Mouse (Mus musculus): ENCODE data around the gene Bsg.
A peak's percentile ranks its signal among the peaks of the same experiment; 100 is the strongest.

Bsg gene

DNA sequence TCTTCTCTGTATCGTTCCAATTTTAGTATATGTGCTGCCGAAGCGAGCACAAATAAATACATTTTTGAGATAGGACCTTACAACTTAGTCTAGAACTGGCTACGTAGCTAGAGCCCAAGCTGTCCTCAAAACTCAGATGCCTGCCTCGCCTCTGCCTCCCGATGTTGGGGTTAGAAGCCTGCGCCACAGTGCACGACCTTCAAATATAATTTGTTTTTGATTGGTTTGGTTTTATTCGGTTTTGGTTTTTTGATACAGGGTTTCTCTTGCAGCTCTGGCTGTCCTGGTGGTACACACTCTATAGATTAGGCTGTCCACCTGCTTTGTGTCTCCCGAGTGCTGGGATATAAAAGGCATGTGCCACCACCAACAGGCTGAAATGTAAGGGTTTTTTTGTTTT, 750 bp upstream of the Bsg start:
- DNase-seq (ENCODE audit: low read depth, low spot score): no peak

DNA sequence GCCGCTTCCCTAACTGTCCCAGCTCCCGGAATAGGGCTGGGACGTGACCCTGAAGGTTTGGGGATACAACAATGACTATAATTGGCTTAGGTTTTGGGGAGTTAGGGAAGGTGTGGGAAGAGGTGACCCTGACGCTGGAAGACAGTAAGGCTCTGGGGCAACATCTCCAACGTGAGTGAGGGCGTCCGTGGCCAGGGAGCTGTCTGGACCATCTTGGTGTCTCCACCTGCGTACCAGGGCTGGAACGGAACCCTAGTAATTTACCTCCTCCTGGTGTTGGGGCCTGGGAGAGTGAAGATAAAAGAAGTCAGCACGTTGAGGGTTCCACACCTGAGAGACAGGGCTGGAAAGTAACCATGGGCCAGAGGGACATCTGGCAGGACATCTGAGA, 674 bp downstream of the Bsg start:
- DNase-seq (ENCODE audit: low read depth, low spot score): no peak

DNA sequence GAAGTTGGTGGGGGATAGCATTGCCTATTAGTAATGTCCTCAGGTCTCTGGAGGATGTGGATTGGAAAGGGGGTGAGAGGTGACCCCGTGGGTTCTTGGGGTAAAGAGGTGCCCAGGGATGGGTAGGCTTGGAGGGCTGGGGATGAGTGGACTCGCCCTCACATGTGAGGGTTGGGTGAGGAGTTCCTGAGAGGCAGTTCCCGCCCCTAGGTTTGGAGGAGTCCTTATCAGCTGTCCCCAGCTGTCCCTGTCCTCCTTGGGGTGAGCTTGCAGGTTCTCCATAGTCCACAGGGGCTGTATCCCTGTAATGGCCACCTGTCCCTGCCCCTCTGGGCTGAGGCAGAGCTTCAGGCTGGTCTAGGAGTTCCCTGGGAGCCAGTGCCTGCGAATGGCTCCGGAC, 1.7 kb downstream of the Bsg start:
- DNase-seq (ENCODE audit: low read depth, low spot score): no peak

DNA sequence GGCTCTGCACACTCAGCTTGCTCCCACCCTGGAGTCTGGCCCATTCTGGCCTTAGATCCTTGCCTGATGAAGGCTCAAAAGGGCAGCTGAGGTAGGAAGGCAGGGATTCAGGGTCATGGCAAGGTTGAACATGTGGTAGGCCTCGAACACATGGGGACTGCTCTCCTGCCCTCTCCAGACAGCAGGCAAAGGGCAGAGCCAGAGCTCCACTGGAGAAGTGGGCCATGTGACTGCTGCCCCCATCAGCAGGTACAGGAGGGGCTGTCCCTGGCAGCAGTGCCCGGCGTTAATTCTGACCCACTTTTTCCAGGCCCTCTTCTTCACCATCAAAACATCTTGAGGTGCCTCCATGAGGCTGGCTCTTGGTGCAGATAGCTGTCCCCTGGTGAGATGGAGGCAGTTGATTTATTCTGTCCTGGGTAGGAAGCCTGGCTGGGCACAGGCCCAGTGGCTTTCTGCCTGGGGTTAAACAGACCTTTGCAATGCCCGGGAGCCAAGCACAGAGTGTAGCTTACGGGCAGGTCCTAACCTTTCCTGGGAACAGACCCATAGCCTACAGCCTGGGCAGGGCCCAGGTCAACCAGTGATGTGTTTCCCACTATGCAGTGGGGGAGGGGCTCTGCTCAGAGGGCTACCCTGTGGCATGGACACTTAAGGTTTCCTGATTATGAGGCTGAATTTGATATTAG, 2.3 kb downstream of the Bsg start:
- DNase-seq (ENCODE audit: low read depth, low spot score): no peak

DNA sequence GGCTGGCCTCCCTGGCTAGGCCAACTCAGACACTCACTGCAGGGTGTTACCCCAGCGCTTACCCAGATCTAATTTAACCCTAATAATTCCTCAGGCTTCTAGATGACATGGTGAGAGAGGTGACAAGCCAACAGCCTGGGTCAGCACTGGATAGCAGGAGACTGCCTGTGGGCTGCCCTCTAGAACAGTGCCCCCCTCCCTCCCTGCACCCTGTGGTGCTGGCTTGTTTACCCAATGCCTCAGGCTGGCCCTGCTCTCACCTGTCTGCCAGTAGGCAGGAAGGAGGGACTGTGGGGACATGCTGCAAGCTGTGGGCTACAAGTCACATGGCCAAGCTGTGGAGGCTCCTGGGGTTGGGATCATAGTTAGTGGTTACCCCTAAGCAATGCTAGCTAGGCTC, 2.9 kb downstream of the Bsg start:
- DNase-seq (ENCODE audit: low read depth, low spot score): no peak

DNA sequence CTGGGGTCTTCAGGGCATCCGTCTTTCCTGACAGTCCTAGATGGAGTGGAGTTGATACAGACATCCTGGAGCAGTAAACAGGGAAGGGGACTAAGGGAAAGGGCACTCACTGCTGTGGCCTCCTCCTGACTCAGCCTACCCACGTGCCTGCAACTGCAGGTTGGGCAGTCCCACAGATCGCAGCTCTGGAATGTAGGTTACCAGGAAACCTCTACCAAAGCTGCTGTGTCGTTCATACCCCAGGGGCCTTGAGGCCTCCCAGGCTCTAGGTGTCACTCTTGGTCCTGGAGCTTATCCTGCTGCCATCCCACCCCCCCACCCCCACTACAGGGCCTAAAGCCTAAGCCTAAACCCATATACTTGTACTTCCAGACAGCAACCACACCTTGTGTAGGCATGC, 3.5 kb downstream of the Bsg start:
- DNase-seq (ENCODE audit: low read depth, low spot score): no peak

DNA sequence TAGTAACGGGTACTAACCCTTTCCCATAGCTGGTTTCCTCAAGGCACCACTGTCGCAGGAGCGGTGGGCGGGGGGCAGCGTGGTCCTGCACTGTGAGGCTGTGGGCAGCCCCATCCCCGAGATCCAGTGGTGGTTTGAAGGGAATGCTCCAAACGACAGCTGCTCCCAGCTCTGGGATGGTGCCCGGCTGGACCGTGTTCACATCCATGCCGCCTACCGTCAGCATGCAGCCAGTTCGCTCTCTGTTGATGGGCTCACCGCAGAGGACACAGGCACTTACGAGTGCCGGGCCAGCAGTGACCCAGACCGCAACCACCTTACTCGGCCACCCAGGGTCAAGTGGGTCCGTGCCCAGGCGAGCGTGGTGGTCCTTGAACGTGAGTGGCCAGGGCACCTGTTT, 4.4 kb downstream of the Bsg start:
- DNase-seq (ENCODE audit: low read depth, low spot score): no peak

DNA sequence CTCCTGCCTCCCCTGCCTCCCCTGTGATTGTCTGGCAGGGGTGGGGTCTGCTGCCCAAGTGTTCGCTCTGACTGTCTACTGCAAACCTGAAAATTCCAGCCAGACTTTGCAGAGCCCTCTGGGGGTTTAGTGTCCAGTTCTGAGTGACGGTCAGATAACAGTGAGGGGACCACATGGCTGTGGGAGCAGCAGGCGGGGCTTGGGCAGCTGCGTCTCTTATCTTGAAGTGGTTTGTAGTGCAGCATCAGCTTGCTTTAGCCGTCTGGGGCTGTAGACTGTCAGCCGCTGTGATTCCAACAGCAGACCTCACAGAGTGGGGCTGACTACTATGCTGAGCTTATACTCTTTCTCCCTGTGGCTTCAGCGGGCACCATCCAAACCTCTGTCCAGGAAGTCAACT, 5.0 kb downstream of the Bsg start:
- no peak for DNase-seq (ENCODE audit: low read depth, low spot score)

DNA sequence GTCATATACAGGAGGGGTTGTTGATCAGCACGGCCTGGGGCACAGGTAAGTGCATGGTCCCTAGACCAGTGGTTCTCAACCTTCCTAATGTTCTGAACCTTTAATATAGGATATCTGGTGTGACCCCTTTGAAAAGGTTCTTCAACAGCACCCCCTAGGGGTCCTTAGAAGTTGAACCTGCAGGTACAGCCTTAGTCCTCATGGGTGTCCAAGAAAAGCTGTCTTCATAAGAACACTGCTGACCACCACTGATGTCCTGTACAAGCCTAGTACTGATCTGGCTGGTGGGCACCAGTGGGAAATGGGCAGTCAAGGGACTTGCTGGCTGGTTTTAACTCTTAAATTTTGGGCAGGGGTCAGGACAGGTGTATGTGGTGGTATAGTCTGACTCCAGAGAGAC, 7.7 kb downstream of the Bsg start:
- peak; percentile 71 for DNase-seq (ENCODE audit: low read depth, low spot score)

DNA sequence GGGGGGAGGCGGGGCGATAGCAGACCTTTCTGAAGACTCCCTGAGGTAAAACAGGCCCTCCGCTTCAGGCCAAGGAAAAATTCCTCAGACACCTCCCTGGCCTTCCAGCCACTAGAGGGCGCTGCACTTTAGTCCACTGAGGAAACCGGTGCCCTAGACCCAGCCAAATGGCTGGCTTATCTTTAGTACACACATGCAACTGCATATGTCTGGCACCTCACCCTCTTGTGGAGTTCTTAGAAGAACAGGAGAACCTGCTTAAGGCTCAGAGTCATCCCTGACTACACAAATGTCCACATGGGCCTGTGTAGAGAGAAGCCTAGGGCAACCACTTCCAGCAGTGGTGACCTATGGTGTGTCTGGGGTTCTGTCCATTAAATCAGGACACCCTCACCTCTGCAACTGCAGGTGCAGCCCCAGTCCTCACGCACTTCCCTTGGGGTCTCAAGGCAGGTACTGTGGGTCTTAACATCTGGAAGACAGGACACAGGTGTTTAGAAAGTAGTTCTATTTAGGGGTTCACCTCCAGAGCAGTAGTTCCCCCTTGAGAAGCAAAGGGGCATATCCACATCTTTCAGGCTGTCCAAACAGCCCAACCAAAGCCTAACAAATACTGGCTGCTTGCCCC, 8.3 kb downstream of the Bsg start:
- peak; percentile 71 for DNase-seq (ENCODE audit: low read depth, low spot score)

DNA sequence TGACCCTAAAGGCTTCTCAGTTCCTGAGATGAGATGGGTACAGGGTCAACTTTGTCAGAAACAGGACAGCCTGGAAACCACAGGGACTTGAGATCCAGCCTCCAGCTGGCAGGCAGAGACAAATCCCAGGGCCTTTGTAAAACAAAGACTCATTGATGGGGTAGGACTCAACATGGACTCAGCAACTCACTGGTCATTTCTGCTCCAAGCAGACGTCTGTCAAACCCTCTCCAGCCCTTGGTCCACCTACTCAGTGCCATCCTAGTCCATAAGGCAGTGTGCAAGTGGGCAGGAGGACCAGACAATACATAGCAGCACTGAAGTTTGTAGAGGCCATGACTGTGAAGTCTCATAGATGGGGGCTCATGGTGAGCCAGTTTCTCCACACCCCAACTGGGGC, 8.9 kb downstream of the Bsg start:
- no peak for DNase-seq (ENCODE audit: low read depth, low spot score)

DNA sequence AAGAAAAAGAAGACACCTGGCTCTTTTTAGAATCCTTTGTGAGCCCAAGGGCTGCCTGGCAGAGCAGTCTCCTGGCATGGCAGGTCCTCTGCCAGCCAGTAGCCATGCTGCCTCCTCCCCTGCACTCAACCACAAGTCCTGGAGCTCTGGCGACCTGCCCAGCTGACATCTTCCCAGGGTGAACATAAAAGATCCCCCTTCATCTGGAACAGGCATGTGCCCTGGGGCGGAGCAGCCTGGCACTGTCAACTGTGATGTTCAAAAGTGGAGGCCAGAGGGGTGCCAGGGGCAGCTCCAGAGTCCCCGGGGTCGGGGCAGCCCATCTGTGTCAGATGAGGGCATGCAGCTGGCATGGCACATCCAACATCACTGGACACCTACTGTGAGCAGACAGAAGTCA, 10.7 kb downstream of the Bsg start:
- DNase-seq (ENCODE audit: low read depth, low spot score): no peak

DNA sequence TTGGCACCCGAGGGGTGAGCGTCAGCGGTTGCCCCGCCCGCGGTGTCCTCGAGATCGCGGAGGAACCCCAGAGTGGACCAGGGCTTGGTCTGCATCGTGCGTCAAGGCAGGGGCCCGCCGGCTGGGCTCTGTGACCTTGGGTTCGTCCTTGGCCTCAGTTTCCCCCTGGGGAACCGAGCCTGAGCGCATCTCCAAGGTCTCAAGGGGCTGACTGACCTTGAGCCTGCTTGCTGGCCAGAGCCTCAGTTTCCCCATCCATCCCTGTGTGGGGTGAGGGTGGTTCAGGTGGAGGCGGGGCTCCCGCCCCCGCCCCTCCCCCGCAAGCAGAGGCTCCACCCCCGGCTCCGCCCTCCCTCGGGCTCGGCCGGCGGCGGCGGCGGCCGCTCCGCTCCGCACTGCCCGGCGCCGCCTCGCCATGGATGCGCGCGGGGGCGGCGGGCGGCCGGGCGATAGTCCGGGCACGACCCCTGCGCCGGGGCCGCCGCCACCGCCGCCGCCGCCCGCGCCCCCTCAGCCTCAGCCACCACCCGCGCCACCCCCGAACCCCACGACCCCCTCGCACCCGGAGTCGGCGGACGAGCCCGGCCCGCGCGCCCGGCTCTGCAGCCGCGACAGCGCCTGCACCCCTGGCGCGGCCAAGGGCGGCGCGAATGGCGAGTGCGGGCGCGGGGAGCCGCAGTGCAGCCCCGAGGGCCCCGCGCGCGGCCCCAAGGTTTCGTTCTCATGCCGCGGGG, 12.1 kb downstream of the Bsg start, which contains the start of gene Hcn2:
Gene Hcn2 (plus strand): TSS at position 381 of the 734 bp plus-strand sequence.
- DNase-seq (ENCODE audit: low read depth, low spot score): no peak

DNA sequence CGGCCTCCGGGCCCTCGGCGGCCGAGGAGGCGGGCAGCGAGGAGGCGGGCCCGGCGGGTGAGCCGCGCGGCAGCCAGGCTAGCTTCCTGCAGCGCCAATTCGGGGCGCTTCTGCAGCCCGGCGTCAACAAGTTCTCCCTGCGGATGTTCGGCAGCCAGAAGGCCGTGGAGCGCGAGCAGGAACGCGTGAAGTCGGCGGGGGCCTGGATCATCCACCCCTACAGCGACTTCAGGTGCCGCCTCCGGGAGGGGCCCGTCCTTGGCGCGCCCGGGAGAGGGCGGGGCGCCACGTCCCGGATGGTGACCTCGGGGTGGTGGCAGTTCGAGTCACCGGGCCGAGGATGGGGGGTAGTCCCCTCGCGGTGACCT, 12.7 kb downstream of the Bsg start:
- DNase-seq (ENCODE audit: low read depth, low spot score): peak; percentile 40

DNA sequence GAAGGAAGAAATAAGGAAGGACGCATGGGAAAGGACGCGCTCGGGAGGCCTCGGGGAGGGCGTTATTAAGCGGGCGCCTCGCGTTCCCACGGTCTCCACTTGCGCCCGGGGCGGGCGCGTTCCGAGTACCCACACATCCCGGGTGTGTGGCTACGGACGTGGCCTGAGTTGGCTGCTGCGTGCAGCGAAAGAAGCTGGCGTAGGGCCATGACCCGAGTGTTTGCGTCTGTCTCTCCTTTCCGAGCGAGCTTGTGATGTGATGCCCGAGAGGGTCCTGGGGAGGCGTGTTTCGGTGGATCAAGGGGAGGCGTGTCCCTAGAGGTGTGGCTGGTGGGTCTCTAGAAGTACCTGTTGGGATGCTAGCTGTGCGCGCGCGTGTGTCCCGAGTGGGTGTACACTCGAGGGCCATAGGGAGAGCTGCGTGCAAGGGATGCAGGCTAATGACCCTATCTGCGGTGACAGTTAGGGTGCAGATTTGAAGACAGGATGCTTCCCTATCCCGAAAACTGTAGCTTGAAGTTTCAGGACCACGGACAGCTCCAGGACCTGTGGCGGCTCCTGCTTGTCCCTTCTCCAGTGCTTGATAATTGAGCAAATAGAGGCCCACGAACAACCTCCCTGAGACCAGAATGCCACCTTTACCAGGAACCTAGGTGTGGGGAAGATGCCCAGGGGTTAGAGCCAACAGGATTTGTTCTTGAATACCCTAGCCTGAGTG, 13.5 kb downstream of the Bsg start:
- peak; percentile 48 for DNase-seq (ENCODE audit: low read depth, low spot score)

DNA sequence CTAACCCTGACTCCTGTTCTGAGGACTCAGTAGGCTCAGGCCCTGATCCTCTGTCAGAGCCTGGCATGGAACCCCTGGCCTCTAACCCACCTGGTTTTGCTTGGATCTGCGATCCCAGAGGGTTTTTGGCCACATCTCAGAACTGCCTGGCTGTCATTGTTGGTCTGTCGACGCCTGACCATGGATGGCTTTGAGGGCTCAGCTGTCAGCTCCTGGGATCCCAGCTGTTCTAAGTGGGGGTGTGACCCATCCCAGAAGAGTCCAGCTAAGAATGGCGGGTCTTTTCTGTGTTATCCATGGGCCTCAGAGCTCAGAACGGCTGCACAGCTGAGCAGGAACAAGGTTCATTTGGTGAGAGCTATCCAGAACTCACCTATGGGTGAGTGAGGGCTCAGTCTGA, 16.8 kb downstream of the Bsg start:
- DNase-seq (ENCODE audit: low read depth, low spot score): no peak

DNA sequence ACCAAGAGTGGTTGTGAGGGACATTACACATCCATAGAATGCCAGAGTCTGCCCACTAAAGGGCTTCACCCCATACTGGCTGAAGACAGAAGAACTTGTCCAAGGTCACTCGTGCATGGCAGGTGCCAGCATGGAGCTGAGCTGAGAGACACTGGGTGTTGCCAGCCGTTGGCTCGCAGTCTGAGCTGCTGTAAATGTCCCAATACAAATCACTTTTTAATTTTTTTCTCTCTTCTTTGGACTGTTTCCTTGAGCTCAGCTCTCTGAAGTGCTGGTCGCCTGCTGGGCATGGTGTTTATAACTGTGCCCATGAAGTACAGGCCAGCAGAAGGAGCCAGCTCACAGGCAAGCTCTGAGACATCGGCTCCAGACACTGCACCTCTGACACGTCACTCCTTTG, 18.8 kb downstream of the Bsg start:
- DNase-seq (ENCODE audit: low read depth, low spot score): no peak

DNA sequence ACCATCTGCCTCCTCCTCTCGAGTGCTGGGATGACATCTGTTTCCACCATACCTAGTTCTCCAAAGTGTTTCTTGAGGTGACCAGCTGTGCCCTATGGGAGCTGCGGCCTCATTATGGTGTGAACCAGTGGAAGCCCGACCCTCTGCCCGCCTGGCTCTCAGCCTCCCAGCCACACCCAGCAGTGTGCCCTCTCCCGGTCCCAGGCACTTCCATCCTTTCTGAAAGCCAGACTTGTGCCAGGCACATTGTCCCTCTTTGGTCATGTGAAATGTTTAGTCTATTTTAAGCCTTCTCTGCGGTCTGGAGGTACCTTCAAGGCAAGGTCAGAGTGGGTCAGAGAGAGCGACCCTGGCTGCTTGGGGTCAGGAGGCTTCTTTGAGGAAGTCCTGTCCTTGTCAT, 19.4 kb downstream of the Bsg start:
- no peak for DNase-seq (ENCODE audit: low read depth, low spot score)

DNA sequence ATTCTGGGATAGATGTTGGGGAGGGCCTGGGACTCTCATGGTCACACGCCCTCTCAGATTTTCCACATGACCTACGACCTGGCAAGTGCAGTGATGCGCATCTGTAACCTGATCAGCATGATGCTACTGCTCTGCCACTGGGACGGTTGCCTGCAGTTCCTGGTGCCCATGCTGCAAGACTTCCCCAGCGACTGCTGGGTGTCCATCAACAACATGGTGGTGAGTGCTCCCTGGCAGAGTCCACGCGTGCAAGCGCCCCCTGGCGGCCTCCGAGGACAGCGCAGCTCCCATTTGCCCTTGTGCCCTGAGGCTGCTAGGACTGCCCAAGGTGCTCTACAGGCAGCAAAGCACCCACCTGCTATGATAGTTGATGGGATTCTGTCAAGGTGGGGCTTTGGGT, 21.8 kb downstream of the Bsg start:
- DNase-seq (ENCODE audit: low read depth, low spot score): peak; percentile 70

DNA sequence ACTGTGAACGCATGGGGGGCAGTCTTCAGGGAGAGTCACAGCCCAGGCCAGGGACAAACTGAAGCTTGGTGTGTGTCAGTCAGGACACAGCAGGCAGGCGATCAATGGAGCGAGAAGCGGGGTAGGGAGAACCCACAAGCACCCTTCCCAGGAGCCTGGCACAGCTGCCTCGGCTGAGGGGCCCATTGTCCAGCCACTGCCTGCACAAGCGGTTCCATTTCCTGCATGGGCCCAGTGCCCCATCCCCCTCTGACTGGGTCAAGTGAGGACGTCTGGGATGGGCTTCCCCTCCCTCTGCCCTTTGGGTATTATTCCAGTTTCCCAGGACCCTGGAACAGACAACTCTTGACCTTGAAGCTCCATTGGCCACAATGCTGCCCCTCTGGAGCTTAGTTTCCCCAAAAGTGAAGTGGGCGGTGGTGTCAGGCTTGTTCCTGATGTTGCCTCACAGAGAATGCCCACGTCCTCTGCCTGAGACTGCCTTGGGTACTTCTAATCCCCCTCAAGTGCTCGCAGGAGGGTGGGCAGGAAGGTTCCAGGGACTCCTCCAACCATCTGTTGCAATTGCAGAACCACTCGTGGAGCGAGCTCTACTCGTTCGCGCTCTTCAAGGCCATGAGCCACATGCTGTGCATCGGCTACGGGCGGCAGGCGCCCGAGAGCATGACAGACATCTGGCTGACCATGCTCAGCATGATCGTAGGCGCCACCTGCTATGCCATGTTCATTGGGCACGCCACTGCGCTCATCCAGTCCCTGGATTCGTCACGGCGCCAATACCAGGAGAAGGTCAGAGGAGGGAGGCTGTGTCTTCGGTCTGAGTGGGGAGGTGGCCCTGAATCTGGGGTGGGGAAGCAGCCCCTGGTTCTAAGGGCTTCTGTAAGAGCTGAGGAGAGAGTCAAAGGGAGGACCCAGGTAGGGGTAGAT, 24.3 kb downstream of the Bsg start:
- no peak for DNase-seq (ENCODE audit: low read depth, low spot score)

DNA sequence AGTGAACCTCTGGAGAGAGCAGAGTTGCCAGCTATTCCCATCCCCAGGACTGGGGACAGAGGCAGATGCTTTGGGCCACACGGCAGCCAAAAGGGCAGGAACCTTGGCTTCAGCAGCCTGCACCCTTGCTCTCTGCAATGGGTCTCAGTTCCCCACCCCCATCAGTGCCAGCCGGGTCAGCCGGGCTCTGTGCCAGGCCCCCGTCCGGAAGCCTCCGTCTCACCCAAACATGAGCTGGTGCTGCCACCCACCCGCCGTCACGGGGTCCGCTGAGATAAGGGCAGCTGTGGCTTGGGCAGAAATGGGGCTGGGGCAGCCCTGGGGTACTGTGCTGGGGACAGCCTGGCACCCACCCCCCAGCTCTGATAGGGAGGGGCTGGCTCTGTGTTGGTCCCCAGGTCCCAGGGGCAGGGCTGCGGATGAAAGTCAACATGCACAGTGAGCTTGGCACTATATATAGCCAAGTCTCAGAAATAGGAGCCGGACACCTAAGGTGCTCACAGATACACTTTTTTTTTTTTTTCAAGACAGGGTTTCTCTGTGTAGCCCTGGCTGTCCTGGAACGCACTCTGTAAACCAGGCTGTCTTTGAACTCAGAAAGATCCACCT, 25.2 kb downstream of the Bsg start:
- no peak for DNase-seq (ENCODE audit: low read depth, low spot score)

Measured in A20 (cell line).